Mouse (Mus musculus) regulatory T cell (primary cell): ENCODE results near the gene Vhl.

Experiments
- in situ Hi-C: fragments of 300-600 bp; cut with MboI, MseI; formaldehyde crosslinking; loops from one replicate; pipeline ENCODE4 v1.15.1; 2025; ENCODE audit warnings: high pct_unique_total_duplicates

Gene Vhl

GRCm38 (mm10) chr6:113623941-113624751 is at the start of gene Vhl:
Gene Vhl, plus strand, starts transcription at chr6:113623959.
- in situ Hi-C loops, result no loop called here

- in situ Hi-C loops, result no loop called here
Measured at GRCm38 (mm10) chr6:113576044-113576443, 47.7 kb upstream of the Vhl start.

GRCm38 (mm10) chr6:113579306-113579705 is 44.5 kb upstream of the Vhl start:
- in situ Hi-C loops, result no loop called here

GRCm38 (mm10) chr6:113583023-113583422 is 40.7 kb upstream of the Vhl start:
- in situ Hi-C loops, result no loop called here

GRCm38 (mm10) chr6:113585065-113585464 is 38.7 kb upstream of the Vhl start:
- in situ Hi-C loops, result no loop called here

GRCm38 (mm10) chr6:113586466-113587183 is 37.1 kb upstream of the Vhl start:
- in situ Hi-C loops, result no loop called here

GRCm38 (mm10) chr6:113592637-113593036 is 31.1 kb upstream of the Vhl start:
- in situ Hi-C loops, result no loop called here

GRCm38 (mm10) chr6:113597945-113598344 is 25.8 kb upstream of the Vhl start:
- in situ Hi-C loops, result no loop called here

GRCm38 (mm10) chr6:113599833-113600232 is 23.9 kb upstream of the Vhl start:
- in situ Hi-C loops, result no loop called here

- in situ Hi-C loops, result no loop called here
Measured at GRCm38 (mm10) chr6:113600543-113601139, 23.1 kb upstream of the Vhl start, which contains the start of gene Fancd2os. Gene Fancd2os, minus strand, starts transcription at chr6:113600715.

GRCm38 (mm10) chr6:113602821-113603220 is 20.9 kb upstream of the Vhl start:
- in situ Hi-C loops, result no loop called here

- in situ Hi-C loops, result no loop called here
Measured at GRCm38 (mm10) chr6:113603993-113604392, 19.8 kb upstream of the Vhl start.

- in situ Hi-C loops, result no loop called here
Measured at GRCm38 (mm10) chr6:113604432-113605223, 19.1 kb upstream of the Vhl start, which contains the start of gene Brk1. Gene Brk1, plus strand, starts transcription at chr6:113604772.

GRCm38 (mm10) chr6:113605224-113605545 is 18.6 kb upstream of the Vhl start:
- in situ Hi-C loops, result no loop called here

- in situ Hi-C loops, result no loop called here
Measured at GRCm38 (mm10) chr6:113608871-113609270, 14.9 kb upstream of the Vhl start.

- in situ Hi-C loops, result no loop called here
Measured at GRCm38 (mm10) chr6:113609293-113609692, 14.5 kb upstream of the Vhl start.

GRCm38 (mm10) chr6:113612258-113612969 is 11.3 kb upstream of the Vhl start:
- in situ Hi-C loops, result loop anchor here (10.0 kb wide), 1 partner anchor 918 kb away; the partner anchor contains the start of gene Rad18

GRCm38 (mm10) chr6:113614152-113614551 is 9.6 kb upstream of the Vhl start:
- in situ Hi-C loops, result loop anchor here (10.0 kb wide), 1 partner anchor 919 kb away; the partner anchor contains the start of gene Rad18

GRCm38 (mm10) chr6:113614997-113615396 is 8.8 kb upstream of the Vhl start:
- in situ Hi-C loops, result loop anchor here (10.0 kb wide), 1 partner anchor 920 kb away; the partner anchor contains the start of gene Rad18

- in situ Hi-C loops, result loop anchor here (10.0 kb wide), 1 partner anchor 921 kb away; the partner anchor contains the start of gene Rad18
Measured at GRCm38 (mm10) chr6:113615489-113615888, 8.3 kb upstream of the Vhl start.

GRCm38 (mm10) chr6:113623386-113623785 is 373 bp upstream of the Vhl start:
- in situ Hi-C loops, result no loop called here
